In the genomic region with DNA sequence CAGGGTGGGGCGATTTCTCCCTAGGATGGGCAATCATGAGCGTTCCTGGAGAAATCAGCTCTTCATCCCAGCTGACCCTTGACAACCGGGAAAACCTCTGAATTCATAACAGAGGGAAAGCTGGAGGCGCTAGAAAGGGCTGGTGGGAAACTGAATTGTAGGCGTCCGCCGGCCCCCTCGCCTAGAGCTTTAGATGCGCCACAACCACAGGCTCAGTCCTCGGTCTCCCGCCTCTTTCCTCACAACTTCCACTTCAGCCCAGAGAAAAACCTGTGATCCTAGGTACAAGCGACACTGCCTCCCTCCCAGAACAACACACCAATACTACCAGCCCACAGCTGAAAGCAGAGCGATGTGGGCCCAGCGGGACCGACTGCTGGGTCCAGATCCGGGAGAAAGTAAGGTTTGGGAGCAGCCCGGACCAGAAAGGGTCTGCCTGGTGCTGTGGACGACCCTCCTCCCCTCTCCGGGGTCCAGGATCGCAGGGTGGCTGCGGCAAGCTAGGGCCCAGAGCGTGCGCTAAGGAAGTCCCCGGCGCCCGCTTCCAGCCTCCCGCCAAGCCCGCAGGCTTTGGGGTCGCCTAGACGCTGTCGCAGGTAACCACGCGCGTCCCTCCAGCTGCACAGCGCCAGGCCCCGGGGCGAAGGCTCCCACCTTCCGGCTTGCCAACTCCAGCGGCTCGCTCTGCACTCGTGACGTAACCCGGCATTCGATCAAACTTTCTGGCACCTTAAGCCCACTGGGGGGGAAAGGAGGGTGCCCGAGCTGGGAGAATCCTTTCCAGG, we compare ENCODE assay signal across 8 mouse cellular contexts. TPM values are rescaled to one million over a fixed set of nuclear protein-coding genes. Genes with fewer than 3 reads are reported as not detected.
DNase-seq lines count a peak whose midpoint lies in the region; ATAC-seq and TF ChIP-seq lines count a peak whose summit lies in the region.

No protein-coding gene starts in this region.

- H3K4me3 ChIP-seq in gastrocnemius, adult 2 months, result peak overlapping the region; percentile 87
- peak overlapping the region; percentile 94 for H3K4me3 ChIP-seq in forebrain, embryonic 10.5 days
- peak overlapping the region; percentile 90 for H3K4me3 ChIP-seq in hindbrain, embryonic 12.5 days
- H3K4me3 ChIP-seq in limb, embryonic 14.5 days (replicated peaks; ENCODE audit: low read length), result peak overlapping the region; percentile 88

- intact Hi-C loops in gastrocnemius, adult 2 months (cut with DNase I), result loop anchor here (5.0 kb wide), 1 partner anchor 588 kb away; no protein-coding TSS in a partner anchor

- H3K27me3 ChIP-seq in forebrain, embryonic 10.5 days (ENCODE audit: poor library complexity, severe bottlenecking), result peaks cover 48% of the 10 kb centered on the region
- H3K27me3 ChIP-seq in hindbrain, embryonic 12.5 days, result no peaks in the 10 kb centered on the region
- H3K27me3 ChIP-seq in limb, embryonic 14.5 days (ENCODE audit: control insufficient read depth, insufficient read depth, low read length), result no peaks in the 10 kb centered on the region

- H3K4me1 ChIP-seq in forebrain, embryonic 10.5 days, result peaks cover 52% of the 10 kb centered on the region
- peaks cover 13% of the 10 kb centered on the region for H3K4me1 ChIP-seq in hindbrain, embryonic 12.5 days
- peaks cover 12% of the 10 kb centered on the region for H3K4me1 ChIP-seq in limb, embryonic 14.5 days (ENCODE audit: control insufficient read depth, insufficient read depth, low read length)

- no peaks in the 10 kb centered on the region for H3K9me3 ChIP-seq in forebrain, embryonic 10.5 days
- no peaks in the 10 kb centered on the region for H3K9me3 ChIP-seq in hindbrain, embryonic 12.5 days (replicated peaks)
- H3K9me3 ChIP-seq in limb, embryonic 14.5 days (ENCODE audit: control insufficient read depth, low read length), result no peaks in the 10 kb centered on the region

- H3K27ac ChIP-seq in gastrocnemius, adult 2 months, result peak overlapping the region; percentile 12; the same call in 1 of the 2 replicates
- peak overlapping the region; percentile 97 for H3K27ac ChIP-seq in forebrain, embryonic 10.5 days
- peak overlapping the region; percentile 94 for H3K27ac ChIP-seq in hindbrain, embryonic 12.5 days
- peak overlapping the region; percentile 92 for H3K27ac ChIP-seq in limb, embryonic 14.5 days (replicated peaks; ENCODE audit: low read depth, low read length)

- WGBS in forebrain, embryonic 10.5 days, result under 1% methylated on average over 45 of the region's 45 CpGs
- WGBS in hindbrain, embryonic 12.5 days, result under 1% methylated on average over 45 of the region's 45 CpGs
- under 1% methylated on average over 41 of the region's 45 CpGs for WGBS in limb, embryonic 14.5 days

- TF ChIP-seq CTCF in gastrocnemius, adult 2 months (IDR thresholded peaks at IDR 0.05), result no peak

- no peaks in the 10 kb centered on the region for H3K36me3 ChIP-seq in forebrain, embryonic 10.5 days (replicated peaks)
- no peaks in the 10 kb centered on the region for H3K36me3 ChIP-seq in hindbrain, embryonic 12.5 days
- no peaks in the 10 kb centered on the region for H3K36me3 ChIP-seq in limb, embryonic 14.5 days (ENCODE audit: control insufficient read depth, insufficient read depth, low read length)

- no peak for DNase-seq in gastrocnemius, adult 2 months
- no peak for DNase-seq in gastrocnemius, adult 8-10 months (ENCODE audit: low spot score in 2 of 2)
- peak; percentile 25 for DNase-seq in adrenal gland, adult 8-10 months
- DNase-seq in forebrain, embryonic 10.5 days (ENCODE audit: extremely low spot score, low spot score), result peak; percentile 65
- DNase-seq in limb, embryonic 14.5 days (ENCODE audit: low spot score), result peak; percentile 37
- DNase-seq in neural tube, embryonic 10.5 days (ENCODE audit: extremely low spot score, low spot score), result peak; percentile 76
- peak; percentile 34 for DNase-seq in thymus, postnatal 14 days

- TF ChIP-seq POLR2A in limb, embryonic 14.5 days (IDR thresholded peaks at IDR 0.05; ENCODE audit: borderline replicate concordance, extremely low read depth, insufficient read depth, insufficient read length), result no peak

- peak overlapping the region; percentile 81 for H3K4me2 ChIP-seq in hindbrain, embryonic 12.5 days (replicated peaks)
- peak overlapping the region; percentile 86 for H3K4me2 ChIP-seq in limb, embryonic 14.5 days (replicated peaks; ENCODE audit: low read depth, low read length, severe bottlenecking)

- ATAC-seq in hindbrain, embryonic 12.5 days (ENCODE audit: low FRiP score), result peak; percentile 4
- no peak for ATAC-seq in limb, embryonic 14.5 days (ENCODE audit: low FRiP score, low read depth)

- peak overlapping the region; percentile 94 for H3K9ac ChIP-seq in hindbrain, embryonic 12.5 days
- peak overlapping the region; percentile 92 for H3K9ac ChIP-seq in limb, embryonic 14.5 days (ENCODE audit: low read depth, low read length, severe bottlenecking)

RNA-seq across cellular contexts. Expression of gene Efna5, which starts 1.4 kb away (rescaled TPM):
- total RNA-seq in gastrocnemius, adult 2 months (2021), result under 1 TPM; 0.13 to 0.86 TPM
- total RNA-seq in gastrocnemius, adult 8-10 months (2022), result 1 to 10 TPM in 1 of 4 experiments, under 1 TPM in 3; 0.29 to 1.3 (median 0.71) TPM
- 10 to 100 TPM; 13.8 to 20.8 (median 16.9) TPM for total RNA-seq in adrenal gland, adult 8-10 months (2022)
- 44.9 and 52.8 TPM in 2 replicates for polyA plus RNA-seq in forebrain, embryonic 10.5 days (2016; fragmentation: Nextera tagmentation; extraction: Ambion mirVana)
- 61.3 and 63.3 TPM in 2 replicates for polyA plus RNA-seq in hindbrain, embryonic 12.5 days (2016; fragmentation: Nextera tagmentation; extraction: Ambion mirVana)
- polyA plus RNA-seq in limb, embryonic 14.5 days (2012; rRNA removed), result 22.8 and 25.1 TPM in 2 replicates
- 64.8 and 78.5 TPM in 2 replicates for polyA plus RNA-seq in limb, embryonic 14.5 days (2014; fragmentation: Nextera tagmentation; extraction: Ambion mirVana)

Comparison
In these comparisons a context has a peak if more than half of its experiments do, and no peak if none do; other contexts are left out.
1. DNase-seq: peak in adrenal gland, adult 8-10 months (single experiment), forebrain, embryonic 10.5 days (single experiment), limb, embryonic 14.5 days (single experiment), neural tube, embryonic 10.5 days (single experiment) and thymus, postnatal 14 days (single experiment); none in gastrocnemius, adult 2 months (single experiment) and gastrocnemius, adult 8-10 months (0 of 2).
2. H3K27ac ChIP-seq: peak in every context shown above with its lines; median percentile 97 in forebrain, embryonic 10.5 days; 94 in hindbrain, embryonic 12.5 days; 92 in limb, embryonic 14.5 days; 12 in gastrocnemius, adult 2 months.
3. RNA of gene Efna5, which starts 1.4 kb away (total RNA-seq): 13.8 to 20.8 TPM in adrenal gland, adult 8-10 months; 0.13 to 0.86 TPM in gastrocnemius, adult 2 months and 0.29 to 1.3 TPM in gastrocnemius, adult 8-10 months; every median in the first group is over 4 times any median in the second.
4. Peak in every context shown above with its lines, with median percentiles within 50 percentile points of each other: H3K4me3 ChIP-seq.